Mouse (Mus musculus): ENCODE data around the gene 4931428F04Rik.

Gene 4931428F04Rik

GRCm38 (mm10) chr8:105289805-105290460 lies at the start of gene 4931428F04Rik:
TSS of gene 4931428F04Rik (minus strand) at chr8:105289864.
- no peak for DNase-seq (ENCODE audit: low read depth, low spot score)

- DNase-seq (ENCODE audit: low read depth, low spot score) = no peak
Measured at GRCm38 (mm10) chr8:105338992-105339391, 49.3 kb upstream of the 4931428F04Rik start.

GRCm38 (mm10) chr8:105336373-105337130 lies 46.9 kb upstream of the 4931428F04Rik start:
- no peak for DNase-seq (ENCODE audit: low read depth, low spot score)

- no peak for DNase-seq (ENCODE audit: low read depth, low spot score)
Measured at GRCm38 (mm10) chr8:105332523-105332922, 42.9 kb upstream of the 4931428F04Rik start.

- no peak for DNase-seq (ENCODE audit: low read depth, low spot score)
Measured at GRCm38 (mm10) chr8:105331931-105332330, 42.3 kb upstream of the 4931428F04Rik start.

GRCm38 (mm10) chr8:105331469-105331868 lies 41.8 kb upstream of the 4931428F04Rik start:
- no peak for DNase-seq (ENCODE audit: low read depth, low spot score)

- DNase-seq (ENCODE audit: low read depth, low spot score) = no peak
Measured at GRCm38 (mm10) chr8:105330325-105330724, 40.7 kb upstream of the 4931428F04Rik start.

- DNase-seq (ENCODE audit: low read depth, low spot score) = no peak
Measured at GRCm38 (mm10) chr8:105326968-105327367, 37.3 kb upstream of the 4931428F04Rik start.

- peak; percentile 95 for DNase-seq (ENCODE audit: low read depth, low spot score)
Measured at GRCm38 (mm10) chr8:105326141-105326672, 36.5 kb upstream of the 4931428F04Rik start, which contains the start of the genes Lrrc29 and Tmem208. TSS of gene Lrrc29 (minus strand) at chr8:105326278. TSS of gene Tmem208 (plus strand) at chr8:105326354.

GRCm38 (mm10) chr8:105325641-105326093 lies 36.0 kb upstream of the 4931428F04Rik start:
- no peak for DNase-seq (ENCODE audit: low read depth, low spot score)

GRCm38 (mm10) chr8:105323183-105323582 lies 33.5 kb upstream of the 4931428F04Rik start:
- peak; percentile 75 for DNase-seq (ENCODE audit: low read depth, low spot score)

- DNase-seq (ENCODE audit: low read depth, low spot score) = no peak
Measured at GRCm38 (mm10) chr8:105318662-105319190, 29.1 kb upstream of the 4931428F04Rik start.

- DNase-seq (ENCODE audit: low read depth, low spot score) = no peak
Measured at GRCm38 (mm10) chr8:105317941-105318340, 28.3 kb upstream of the 4931428F04Rik start.

GRCm38 (mm10) chr8:105315073-105315769 lies 25.6 kb upstream of the 4931428F04Rik start:
- no peak for DNase-seq (ENCODE audit: low read depth, low spot score)

GRCm38 (mm10) chr8:105313622-105314402 lies 24.1 kb upstream of the 4931428F04Rik start:
- DNase-seq (ENCODE audit: low read depth, low spot score) = no peak

- DNase-seq (ENCODE audit: low read depth, low spot score) = no peak
Measured at GRCm38 (mm10) chr8:105312891-105313481, 23.3 kb upstream of the 4931428F04Rik start.

- DNase-seq (ENCODE audit: low read depth, low spot score) = no peak
Measured at GRCm38 (mm10) chr8:105311718-105312117, 22.1 kb upstream of the 4931428F04Rik start.

- no peak for DNase-seq (ENCODE audit: low read depth, low spot score)
Measured at GRCm38 (mm10) chr8:105310118-105310517, 20.5 kb upstream of the 4931428F04Rik start.

GRCm38 (mm10) chr8:105309142-105309847 lies 19.6 kb upstream of the 4931428F04Rik start:
- DNase-seq (ENCODE audit: low read depth, low spot score) = no peak

- DNase-seq (ENCODE audit: low read depth, low spot score) = no peak
Measured at GRCm38 (mm10) chr8:105308428-105308827, 18.8 kb upstream of the 4931428F04Rik start.

Measured in c-Kit-negative CD71-positive TER-119-positive erythroid progenitor cells, embryonic 14.5 days (primary cell).